Mouse (Mus musculus) inflammation-experienced regulatory T-cells, adult 6 months (primary cell): ENCODE measurements around the gene Slc24a3. TPM values are rescaled to one million over a fixed set of nuclear protein-coding genes. Genes with fewer than 3 reads are reported as not detected.

Experiments
- ATAC-seq: one replicate; pipeline ENCODE4 v1.8.0; 2017
- polyA plus RNA-seq, 3 experiments: library from polyadenylated mRNA; unstranded; fragments of 100-300 nt; shearing (Covaris generic); gene quantifications; one replicate each; pipeline ENCODE4 v1.2.1; 2017

The Slc24a3 gene
- polyA plus RNA-seq, 3 experiments from 2014 or later: 1.1 to 1.7 (median 1.2) TPM

DNA sequence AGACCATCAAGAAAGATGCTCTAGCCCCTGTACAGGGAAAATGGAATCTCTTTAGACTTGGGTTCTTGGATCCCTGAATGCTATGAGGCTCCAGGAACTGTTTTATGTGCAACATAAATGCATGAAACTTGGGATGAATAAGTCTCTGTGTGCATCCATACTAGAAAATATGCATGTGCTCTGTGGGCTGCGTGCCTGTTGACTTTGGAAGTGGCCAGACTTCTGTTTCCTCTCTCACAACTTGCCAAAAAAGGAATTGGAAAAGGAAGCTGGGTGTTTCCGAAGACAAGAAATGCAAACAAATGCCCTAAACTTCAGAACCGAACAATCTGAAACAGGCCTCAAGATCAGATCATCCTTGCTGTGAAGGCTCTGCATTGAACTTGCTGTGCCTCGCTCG lies 466.3 kb downstream of the Slc24a3 start:
- ATAC-seq: no peak

DNA sequence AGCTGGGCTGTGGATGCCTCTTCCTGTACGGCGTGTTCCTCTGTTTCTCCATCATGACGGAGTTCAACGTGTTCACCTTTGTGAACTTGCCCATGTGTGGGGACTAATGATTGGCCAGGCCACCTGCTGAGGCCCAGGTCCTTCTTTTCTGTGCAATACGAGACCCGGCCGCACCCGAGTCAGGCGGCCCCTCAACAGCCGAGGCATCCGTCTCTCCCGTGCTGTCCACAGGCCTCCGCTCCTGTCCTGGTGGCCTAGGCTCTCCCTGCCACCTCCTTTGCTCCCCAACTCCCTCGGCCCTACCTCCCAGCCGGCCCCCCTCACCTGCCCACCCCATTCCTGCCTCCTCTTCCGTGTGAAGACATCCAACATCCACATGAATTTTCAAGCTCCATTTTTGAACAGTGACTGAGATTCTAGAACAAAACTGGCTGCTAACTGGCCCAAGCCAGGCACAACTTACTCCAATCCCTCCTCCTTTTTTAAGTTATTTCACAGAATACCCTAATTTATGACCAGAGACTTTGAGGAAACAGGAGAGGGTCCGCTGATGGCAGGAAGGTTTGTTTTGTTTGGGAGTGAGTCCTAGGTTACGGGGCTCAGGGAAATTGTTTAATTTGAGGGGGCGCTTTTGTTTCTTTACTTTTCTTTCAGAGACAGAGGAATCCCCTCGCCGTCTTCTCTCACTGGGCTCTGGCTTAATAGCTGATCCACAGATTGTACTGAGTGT lies 472.9 kb downstream of the Slc24a3 start:
- ATAC-seq: no peak

DNA sequence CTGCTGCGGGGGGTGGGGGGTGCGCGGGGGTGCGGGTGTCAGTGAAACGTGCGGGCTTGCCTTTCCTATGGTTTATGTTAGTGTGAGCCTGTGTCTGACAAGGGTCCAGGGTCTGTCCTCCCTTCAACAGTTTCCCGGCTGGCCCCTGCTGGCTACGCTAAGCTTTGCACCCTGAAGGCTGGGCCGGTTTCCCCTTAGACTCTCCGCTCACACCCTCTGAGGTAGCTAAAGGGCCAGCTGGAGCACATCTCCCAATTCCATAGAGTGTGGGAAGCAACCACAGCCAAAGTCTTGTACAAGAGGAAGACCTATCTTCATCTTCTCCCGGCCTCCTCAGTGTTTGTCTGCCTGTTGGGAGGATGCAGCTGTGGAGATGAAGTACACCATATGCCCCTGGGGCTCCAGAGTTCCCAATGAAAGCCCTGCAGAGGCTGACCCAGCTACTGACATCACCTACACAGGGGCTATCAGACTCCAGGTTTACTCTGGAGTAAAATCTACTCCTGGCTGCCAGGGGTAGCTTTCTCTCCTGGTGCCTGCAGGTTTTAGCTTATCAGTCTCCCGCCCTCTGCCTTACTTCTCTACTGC lies 487.9 kb downstream of the Slc24a3 start:
- no peak for ATAC-seq

DNA sequence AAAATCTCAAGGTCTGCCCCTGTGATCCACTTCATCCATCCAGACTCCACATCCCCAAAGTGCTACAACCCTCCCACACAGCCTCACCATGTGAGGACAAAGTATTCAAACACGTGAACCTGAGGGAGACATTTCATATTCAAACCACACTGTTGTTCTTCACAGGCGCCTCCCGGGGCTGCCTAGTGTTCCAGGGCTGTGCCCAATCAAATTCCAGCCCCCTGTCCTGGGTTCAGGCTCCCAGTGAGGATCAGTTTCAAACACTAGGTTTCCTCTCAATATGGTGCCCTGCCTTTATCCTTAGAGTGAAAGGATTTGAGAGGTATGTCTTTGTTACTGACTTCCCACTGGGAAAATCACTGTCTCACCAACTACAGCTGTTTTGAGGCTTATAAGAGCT lies 488.6 kb downstream of the Slc24a3 start:
- ATAC-seq: no peak

DNA sequence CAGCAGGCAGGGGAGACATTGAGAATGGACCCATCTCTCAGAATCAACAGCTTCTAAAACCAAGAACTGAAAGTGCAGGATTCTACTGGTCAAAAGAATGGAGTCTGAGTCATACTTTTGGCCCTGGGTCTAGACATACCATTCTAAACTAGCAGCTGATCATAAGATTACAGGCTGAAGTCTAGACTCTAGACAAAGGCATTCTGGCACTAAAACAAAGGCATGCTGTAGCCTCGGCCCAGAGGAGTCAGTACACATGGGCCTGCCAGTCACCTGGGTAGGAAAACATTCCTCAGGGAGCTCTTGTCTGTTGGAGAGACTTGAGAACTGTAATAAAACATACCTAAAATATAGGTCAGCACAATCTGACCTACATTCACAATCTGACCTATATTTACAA lies 489.2 kb downstream of the Slc24a3 start:
- ATAC-seq: no peak

DNA sequence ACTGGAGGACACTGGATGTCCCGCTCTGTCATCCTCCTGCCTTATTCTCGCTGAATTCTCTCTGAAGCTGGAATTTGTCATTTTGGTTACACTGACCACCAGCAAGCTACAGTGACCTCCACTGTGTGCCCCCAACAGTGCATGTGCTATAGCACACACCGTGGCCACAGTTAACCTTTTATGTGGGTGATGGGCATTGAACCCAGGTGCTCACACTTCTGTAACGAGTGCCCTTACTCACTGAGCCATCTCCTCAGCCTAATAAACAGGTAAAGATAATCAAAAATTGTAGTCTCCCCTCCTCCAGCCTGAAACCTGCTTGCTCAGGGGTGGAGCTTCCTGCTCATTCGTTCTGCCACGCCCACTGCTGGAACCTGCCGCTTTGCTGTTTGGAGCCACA lies 493.7 kb downstream of the Slc24a3 start:
- no peak for ATAC-seq

DNA sequence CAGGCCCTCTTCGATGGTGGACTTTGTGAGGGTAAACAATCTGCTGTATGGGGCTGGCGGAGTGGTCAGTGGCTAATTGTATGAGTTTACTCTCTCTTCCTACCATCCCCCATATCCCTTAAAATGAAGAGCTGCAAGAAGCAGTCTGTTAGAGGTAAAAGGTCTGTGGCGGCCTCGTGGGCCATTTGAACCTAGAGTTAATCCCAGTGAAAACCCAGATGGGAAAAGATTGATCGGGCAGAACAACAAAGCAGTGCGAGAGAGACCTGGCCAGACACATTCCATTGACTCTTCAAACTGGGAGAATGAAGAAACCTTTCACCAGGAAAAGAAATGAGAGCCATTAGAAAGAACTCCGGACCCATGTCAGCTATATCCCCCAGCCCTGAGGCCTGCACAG lies 496.3 kb downstream of the Slc24a3 start:
- ATAC-seq: no peak

DNA sequence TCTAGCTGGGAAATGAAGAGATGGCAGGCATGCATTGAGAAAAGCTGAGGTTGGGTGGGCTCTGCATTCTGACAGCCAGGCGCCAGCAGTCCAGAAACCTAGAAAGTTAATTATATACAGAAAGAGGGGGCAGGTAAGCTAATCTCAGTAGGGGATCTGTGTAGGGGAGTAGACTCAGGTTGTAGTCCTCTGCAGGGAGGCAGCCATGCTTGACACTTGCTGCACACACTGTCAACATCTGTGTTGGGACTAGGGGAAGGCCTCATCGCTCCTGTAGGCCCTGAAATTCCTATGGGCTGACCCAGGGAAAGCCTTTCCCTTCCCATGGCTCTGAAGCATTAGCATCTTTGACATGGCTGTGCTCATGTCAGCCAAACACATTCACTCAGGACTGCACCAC lies 496.8 kb downstream of the Slc24a3 start:
- no peak for ATAC-seq

DNA sequence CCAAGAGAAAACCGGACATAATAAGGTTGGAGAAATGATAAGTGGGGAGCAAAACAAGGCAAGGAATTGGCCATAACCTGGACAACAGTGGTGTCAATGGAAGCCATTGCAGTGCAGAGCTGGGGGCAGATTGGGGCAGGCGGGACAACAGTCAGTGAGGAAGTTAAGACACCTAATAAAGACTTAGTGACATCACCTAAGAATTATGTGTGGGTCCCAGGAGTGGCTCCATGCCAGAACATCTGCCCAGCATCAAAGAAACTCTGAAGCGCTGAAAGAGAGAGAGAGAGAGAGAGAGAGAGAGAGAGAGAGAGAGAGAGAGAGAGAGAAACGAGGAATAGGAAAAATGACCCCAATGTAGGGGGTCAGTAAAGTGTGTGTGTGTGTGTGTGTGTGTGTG lies 500.6 kb downstream of the Slc24a3 start:
- ATAC-seq: no peak

DNA sequence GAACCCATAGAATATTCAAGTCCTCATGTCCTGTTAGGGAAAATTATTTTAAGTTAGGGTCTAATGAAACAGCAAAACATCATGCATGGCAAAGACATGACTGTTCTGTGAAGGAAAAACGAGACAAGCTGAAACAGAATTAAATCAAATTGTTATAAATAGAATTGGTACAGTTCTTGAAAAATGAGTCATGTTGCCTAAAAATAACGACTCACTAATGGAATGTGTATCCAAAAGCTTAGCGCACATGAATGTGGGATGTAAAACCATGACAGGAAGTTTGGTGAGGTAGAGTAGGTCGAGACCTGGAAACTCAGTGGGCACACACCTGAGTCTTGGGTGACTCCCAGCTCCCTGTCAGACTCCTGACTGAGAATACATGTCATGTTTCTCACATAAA lies 502.6 kb downstream of the Slc24a3 start:
- no peak for ATAC-seq

DNA sequence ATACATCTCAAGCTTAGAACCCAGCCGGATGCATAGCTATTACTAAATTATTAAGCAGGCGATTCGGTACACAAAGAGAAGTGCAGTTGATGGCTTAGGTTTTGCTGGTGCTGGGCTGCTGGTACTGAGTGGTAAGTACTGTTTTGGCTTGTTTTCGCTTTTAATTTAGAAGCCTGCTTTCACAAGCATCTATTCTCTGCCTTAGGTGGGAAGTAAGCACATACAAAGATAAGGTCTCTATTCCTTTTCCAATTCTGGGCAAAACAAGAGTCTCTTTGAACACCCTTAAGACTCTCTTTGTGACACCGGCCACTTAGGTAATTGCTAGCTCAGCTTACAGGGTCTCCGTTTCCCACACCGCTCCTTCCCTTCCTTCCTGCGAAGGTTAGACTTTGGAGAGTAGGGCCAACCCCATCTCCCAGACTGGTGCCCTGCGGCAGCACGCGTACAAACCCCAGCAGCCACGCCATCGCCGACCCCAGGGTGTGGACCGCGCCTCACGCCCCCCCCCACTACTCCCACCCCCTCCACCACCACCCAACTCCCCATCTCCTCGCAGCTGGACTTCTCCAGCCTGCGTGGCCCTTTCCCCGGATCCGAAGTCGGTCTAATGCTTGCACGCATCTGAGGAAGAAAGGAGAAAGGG lies 507.1 kb downstream of the Slc24a3 start:
- no peak for ATAC-seq

DNA sequence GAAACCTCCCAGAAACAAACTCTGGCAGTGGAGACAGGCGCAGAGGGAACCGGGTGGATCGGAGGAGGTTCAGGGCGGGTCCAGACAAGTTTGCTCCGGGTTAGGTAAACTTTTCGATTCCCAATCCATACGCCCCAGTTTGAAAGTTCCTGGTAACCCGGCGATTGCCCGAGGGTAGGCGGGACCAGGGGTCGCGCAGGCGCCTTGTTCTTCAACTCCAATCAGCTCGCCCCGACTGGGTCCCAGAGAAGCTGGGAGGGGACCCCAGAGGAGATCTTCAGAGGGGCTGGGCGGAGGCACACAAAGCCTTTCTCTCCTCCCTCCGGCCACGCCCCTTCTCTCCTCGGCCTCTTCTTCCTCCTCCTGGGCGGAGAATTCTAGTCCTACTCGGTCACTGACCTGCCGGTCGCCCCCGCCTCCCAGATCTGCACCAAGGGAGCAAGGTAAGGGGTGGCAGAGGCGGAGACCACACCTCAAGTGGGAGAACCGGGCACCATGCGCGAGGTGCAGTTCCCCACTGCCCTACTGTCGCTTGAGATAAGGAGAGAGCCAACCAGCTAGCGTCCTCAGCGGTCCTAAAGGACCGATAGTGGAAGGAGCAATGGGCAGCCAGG lies 507.7 kb downstream of the Slc24a3 start, which contains the start of gene Rin2:
Rin2 (plus strand) TSS at position 74 of the 614 bp plus-strand sequence.
- no peak for ATAC-seq

DNA sequence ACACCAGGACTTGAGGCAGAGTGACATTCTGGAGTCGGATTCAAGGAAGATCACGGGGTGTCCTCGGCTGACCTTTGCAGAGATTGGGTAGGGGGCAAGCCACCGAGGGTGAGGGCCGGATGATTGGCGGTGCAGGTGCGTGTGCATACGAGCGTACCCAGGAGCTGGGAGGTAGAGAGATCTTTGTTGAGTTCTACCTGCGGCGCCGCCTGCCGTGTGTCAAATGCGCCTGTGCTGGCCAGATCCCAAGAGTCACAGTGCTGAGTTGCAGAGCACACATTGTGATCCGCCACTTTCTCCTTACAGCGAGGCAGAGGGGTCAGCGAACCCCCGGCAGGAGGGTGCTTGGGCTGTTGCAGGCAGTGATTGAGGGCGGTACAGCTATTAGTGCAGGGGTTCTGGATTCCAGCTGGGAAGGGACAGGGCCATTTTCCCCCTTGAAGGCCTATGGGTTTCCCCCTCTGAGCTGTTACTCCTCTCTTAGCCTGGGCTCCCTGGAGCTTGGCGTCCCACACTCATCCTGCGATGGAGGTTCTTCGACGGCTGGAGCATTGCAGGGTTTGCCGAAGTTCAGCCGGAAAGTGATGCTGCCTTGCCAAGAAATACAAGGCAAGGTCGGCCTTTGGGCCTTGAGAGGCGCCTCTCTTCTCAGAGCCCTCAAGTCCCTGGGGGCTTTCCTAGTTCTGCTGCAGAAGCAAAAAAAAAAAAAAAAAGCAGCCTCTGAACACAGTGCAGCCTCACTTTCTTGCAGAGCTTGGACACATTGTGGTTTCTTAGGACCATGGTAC lies 508.4 kb downstream of the Slc24a3 start:
- no peak for ATAC-seq

DNA sequence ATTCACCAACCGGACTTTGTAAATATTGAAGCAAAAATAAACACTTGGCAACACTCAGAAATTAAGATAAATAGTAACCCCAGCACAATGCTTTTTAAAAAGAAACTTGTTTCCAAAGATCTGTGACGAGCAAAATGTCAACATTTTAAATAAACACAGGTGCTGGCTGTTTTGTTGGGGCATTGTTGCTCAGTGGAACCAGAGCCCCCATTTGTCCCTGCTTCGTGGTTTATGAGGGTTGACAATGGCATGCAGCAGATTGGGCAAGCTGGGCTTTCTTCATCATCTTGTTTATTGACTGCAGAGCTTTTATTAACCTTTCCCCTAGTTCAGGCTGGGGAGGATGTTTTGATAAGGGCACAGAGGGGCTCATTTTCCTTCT lies 509.0 kb downstream of the Slc24a3 start:
- no peak for ATAC-seq

DNA sequence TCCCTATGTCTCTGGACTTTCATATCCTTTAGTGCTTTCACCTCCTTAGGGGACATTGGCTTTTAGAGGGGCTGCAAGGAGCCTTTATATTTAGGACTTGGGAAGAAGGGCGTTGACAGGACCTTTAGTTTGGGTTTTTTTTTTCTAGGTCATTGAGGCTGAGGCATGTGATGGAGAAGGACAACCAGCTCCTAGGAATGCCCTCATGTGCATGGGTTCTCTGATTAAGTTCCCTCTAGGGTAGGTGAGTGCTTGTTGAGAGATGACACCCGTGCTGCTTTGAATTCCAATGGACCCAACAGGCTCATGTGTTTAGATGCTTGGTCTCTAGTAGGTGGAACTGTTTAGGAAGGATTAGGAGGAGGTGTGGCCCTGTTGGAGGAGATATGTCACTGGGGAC lies 509.4 kb downstream of the Slc24a3 start:
- no peak for ATAC-seq

DNA sequence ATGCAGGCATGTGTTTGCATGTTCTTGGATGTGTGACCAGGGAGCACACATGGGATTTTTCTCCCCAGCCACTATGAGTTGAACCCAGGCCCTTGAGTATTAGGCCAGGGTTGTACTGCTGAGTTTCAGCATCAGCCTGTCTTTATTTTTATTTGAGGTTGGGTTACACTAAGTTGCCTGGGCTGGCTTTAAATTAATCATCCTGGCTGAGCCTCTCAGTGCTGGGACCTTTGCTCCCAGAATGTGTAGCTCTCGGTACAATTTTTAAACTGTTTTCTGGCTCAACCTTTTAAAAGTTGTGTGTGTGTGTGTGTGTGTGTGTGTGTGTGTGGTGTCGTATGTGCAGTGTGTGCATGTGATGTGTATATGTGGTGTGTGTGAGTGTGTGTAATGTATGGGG lies 512.6 kb downstream of the Slc24a3 start:
- no peak for ATAC-seq

DNA sequence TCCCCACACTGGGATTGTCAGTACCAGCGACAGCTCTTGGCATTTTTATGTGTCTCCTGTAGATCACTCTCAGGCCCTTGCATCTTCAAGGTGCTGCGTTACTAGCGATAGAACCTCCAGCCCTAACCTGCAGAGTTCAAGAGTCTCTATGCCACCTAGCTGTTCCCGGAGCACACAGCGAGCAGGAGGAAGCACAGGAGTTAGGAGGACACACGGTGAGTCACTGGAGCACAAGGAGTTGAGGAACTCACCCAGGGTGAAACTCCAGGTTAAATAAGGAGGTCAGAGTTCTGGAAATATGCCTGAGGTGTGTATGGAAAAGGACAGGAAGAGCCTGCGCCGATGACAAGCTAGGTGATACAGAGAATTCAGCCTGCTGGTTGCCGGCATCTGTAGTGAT lies 513.2 kb downstream of the Slc24a3 start:
- no peak for ATAC-seq

DNA sequence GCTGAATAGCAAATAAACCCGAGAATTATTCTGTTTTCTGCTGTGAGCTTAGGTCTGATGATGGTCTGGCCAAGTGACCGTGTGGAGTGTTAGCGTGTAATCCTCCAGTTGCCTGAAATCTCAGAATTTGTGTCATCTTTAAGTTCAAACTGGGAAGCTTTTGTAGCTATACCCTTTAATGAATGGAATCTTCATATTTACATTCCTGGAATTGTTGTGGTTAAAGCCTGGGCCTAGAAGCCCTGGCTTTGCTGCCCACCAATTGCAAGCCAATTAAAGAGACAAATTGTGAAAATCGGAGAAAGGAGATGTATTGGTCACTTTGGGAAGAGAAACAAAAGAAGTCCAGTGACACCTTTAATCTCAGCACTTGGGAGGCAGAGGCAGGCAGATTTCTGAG lies 514.1 kb downstream of the Slc24a3 start:
- no peak for ATAC-seq

DNA sequence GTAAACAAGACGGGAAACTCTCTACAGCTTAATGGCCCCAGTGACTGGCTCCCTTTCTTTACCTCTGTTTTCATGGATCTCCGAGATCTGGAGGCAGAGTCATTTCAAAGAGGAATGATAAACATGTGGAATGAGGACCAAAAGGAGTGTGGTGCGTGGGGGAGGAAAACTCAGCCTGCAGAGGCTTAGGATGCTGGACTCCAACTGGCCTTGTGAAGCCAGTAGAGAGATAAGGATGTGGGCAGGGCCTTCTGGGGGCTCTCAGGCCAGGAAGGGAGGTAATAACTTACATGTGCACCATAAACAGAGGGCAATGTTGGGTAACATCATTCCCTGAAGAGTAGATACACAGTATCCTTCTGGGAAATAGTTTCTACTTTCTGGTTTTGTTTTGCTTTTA lies 515.4 kb downstream of the Slc24a3 start:
- no peak for ATAC-seq

DNA sequence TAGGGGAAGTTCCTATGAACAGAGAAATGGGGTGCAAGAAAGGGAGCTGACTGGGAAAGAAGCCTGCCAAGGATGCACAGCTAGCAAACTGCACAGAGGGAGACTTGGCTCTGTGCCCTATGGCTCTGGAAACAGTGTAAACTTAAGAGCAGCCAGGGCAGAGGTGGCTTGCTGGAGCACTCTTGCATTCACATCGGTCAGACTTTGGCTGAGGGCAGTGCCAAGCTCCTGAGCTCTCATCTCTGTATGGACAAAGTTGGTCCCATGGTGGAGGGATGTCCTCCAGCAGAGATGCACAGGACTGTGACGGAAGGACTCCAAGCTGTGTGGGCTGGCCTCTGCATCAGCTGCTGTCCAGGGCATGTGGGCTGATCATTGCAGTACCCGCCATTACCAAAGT lies 516.0 kb downstream of the Slc24a3 start:
- ATAC-seq: no peak

DNA sequence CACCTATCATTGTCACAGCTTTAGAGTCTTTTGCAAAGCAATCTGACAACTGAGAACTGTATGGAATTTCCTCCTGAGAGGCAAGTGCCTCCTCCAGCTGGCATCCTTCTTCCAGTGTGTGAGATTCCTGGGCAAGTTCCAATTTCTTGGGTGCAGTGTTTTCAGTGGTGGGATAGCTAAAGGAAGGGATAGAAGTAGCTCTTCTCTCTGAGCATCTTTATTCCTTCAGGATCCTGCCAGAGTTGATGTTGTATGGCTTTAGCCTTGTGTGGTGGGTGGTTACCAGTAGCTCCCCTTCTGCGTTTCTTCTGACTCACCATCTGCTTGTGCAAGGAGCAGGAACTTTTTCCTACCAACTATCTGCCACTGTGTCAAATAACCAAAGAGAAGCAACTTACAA lies 516.6 kb downstream of the Slc24a3 start:
- no peak for ATAC-seq

DNA sequence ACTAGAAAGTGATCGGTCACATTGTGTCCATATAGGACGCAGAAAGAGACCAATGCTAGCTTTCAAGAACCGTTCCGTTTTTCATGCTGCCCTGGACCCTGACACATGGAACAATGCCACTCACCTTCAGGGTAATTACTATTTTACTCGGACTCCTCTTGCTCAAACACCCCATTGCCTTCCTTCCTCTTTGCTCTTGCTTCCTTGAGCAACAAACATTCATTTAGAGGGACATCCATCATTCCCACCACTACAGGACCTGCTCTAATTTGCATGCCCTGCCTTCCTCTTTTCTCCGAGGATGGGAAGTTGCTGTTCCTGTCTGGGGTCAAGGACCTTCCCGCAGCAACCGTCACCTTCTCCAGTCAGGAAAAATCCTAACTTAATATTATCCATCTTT lies 517.3 kb downstream of the Slc24a3 start:
- ATAC-seq: no peak

DNA sequence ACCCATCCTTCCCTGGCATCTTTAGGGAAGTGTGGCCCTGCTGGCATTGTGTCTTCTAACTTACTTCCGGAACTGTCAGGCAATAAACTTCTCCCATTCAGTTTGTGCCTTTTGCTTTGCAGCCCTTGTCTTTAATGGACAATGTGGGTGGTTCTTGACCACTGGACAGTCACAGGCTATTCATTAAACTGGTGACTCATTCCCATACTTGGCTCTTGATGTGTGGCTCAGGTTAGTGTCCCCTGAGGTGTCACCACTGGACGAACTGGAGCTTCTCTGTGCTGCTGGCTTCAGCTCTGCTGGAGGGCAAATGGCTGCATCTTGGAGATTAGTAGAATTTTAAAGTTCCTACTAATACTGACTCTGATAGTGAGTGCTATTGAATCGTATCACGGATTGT lies 518.5 kb downstream of the Slc24a3 start:
- no peak for ATAC-seq
